Mouse (Mus musculus) left cerebral cortex, postnatal 10 days (tissue): ENCODE results near the gene Gm13290. TPM values are rescaled to one million over a fixed set of nuclear protein-coding genes. Genes with fewer than 3 reads are reported as not detected.
"Not testable (repeated sequence)": the region's sequence is repeated elsewhere in the genome, so short reads cannot be mapped to it uniquely, and the experiment has no call there.

Experiments
- DNase-seq, 2 experiments: peaks; one replicate each; pipeline ENCODE4 v3.0.0; 2021 to 2022; ENCODE audit warnings: low spot score in 2 of 2, mixed read lengths in 1 of 2; ENCODE audit errors: extremely low spot score in 1 of 2
- intact Hi-C: fragments of 180-260 bp; cut with DNase I; formaldehyde crosslinking; loops from one replicate; pipeline ENCODE4 v1.15.1; 2025
- total RNA-seq, 2 experiments: library from RNA; stranded (reverse); gene quantifications; 2 replicates each; pipeline ENCODE4 v1.2.3; 2021

Gene Gm13290
- total RNA-seq = not detected

DNA sequence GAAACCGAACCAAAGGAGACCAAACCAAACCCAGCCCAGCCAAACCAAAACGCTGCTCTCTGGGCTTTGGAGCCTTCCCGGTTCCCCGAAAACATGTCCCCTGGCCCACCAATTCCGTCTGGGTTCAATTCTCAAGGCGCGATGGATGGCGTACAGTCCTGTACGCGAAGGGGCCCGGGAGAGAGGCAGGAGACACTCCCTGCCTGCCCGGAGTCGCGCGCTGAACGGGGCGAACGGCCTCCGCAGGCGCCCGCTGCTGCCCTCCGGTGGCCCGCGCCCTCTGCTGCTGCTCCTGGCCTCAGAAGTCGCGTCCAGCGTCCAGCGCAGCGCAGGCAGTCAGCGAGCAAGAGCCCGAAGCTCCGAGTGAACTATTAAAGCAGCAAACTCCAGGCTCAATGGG lies at the start of gene Gm13290:
Gene Gm13290 (plus strand): TSS at position 301 of the 400 bp plus-strand sequence.
- not testable (repeated sequence) for DNase-seq

DNA sequence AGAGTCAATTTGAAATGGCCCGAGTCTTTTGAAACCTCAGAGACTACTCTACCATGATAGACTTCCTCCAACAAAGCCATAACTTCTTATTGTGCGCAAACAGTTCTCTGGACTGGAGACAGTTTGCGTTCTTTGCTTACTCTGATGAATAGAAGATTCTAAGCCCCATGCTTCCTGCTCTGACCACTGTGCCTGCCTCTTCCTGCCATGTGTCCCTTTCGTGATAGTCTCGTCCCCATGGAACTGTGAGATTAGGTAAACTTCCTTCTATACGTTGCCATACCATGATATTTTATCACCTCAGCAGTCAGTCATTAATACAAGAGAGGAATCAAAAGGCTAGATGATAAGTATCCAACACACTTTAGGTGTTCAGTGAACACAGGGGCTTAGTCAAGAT lies 46.9 kb upstream of the Gm13290 start:
- DNase-seq = no peak
- intact Hi-C loops = no loop called here

More for the DNA sequence above, at the start of gene Gm13290:
- intact Hi-C loops = not testable (repeated sequence)

DNA sequence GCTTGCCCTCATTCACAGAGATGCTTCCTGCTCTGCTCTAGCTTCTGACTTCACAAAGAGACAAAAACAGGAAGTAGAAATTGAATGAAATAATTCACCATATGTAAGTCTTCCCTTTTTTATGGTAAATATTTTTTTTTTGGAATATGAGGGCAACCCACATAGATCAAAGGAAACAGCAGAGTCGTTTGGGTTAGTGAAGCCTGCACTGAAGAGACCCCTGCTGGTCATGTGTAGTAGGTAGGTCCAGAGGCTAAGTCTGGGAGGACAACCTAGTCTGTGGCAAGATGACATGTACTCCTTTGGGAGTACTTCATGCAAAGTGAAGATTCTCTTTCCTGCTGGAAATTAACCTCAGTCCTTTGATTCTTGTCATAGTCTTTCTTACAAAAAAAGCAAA lies 46.3 kb upstream of the Gm13290 start:
- intact Hi-C loops = no loop called here
- peak in 1 of 2 experiments; percentile 32 for DNase-seq

DNA sequence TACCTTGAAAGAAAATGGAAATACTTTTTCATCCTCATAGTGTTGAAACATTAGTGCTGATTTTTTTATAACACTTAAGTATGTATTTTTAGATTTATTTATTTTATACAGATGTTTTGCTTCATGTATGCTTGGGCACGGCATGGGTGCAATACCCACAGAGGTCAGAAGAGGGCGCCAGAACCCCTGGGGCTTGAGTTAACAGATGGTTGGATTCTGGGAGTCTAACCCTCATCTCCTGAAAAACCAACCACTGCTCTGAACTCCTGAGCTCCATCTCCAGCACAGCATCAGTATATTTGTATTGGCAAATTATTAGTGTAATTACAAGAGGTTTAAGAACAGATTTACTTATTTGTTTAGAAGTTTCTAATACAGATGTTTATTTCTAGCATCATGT lies 35.2 kb upstream of the Gm13290 start:
- intact Hi-C loops = loop anchor here (5.0 kb wide), 1 partner anchor 41 kb away; no protein-coding TSS in a partner anchor
- DNase-seq = peak in 1 of 2 experiments; percentile 57

DNA sequence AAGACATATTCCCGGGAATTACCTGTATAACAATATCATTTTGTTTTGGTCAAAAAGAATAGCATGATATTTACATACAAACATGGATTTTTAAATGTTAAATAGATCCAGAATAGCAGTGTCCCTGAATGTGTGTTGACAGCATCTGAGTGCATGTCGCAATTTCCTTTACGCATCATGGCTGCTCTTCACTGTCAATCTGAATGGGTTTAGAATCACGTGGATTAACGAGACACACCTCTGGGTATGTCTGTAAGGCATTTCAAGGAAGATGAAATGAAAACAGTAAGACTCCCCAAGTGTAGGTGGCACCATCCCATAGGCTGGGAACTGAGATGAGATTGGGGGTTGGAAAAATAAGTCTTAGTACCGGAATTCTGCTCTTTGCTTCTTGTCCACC lies 34.6 kb upstream of the Gm13290 start:
- intact Hi-C loops = loop anchor here (5.0 kb wide), 1 partner anchor 42 kb away; no protein-coding TSS in a partner anchor

DNA sequence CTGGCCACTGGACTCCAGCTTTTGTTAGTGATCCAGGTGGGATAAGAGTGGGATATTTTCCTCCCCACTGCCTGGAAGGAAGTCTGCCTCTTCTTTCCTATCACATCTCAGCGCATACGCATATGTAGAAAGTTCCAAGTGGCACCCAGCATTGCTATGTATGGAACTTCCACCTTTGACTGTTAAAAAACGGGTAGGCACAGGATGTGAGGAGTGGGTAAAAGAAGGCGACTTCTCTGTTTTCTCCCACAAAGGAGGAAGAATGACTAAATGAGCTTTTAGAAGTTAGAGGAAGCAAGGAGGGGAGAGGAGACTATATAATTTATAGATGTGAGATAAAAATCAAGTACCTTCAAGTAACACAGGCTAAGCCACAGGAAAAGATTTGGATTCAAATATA lies 32.2 kb upstream of the Gm13290 start:
- intact Hi-C loops = no loop called here
- DNase-seq = no peak

More for the DNA sequence above, 34.6 kb upstream of the Gm13290 start:
- no peak for DNase-seq

DNA sequence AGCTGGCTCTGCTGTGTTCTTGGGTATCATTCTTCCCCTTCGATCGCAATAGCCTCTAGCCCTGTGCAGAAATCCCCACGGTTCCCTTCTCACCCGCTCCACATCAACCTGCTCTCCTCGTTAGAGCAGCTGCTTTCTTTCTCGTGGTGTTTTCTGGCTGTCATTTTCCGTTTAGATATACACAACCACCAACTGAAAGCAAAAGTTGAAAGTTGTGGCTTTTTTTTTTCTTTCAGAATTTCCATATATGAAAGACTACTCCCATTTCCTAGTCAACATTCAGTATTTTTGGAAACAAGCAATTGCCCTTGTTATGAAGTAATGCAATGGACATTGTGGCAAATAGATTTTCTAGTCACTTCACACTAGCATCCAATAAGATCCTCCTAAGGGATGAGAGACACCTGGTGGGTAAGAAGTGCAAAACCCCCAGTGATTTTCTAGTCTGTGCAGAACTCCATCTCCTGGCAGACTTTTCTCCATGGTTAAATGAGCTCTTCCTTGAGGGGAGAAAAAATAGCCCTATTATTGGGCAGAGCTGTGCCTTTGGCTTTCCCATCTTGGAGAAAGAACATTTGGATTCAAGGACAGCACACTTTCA lies 30.8 kb upstream of the Gm13290 start:
- intact Hi-C loops = no loop called here
- DNase-seq = no peak

DNA sequence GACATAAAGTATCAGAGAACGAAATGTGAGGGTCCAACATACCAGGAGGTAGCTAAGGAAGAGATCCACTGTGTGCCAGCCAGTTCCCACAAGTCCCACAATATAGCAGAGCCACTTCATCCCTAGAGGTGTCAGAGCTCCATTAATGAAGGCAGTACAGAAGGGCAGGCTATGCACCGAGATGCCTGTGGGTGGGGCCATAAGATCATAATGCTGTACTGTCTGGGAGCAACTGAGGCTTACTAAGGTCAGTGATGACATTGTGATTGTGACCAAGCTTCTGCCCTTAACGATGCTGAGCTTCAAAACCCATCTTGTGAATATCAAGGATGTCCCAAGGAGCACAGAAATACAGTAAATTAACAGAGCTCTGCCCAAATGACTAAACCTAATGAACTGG lies 29.4 kb upstream of the Gm13290 start:
- intact Hi-C loops = no loop called here
- no peak for DNase-seq

DNA sequence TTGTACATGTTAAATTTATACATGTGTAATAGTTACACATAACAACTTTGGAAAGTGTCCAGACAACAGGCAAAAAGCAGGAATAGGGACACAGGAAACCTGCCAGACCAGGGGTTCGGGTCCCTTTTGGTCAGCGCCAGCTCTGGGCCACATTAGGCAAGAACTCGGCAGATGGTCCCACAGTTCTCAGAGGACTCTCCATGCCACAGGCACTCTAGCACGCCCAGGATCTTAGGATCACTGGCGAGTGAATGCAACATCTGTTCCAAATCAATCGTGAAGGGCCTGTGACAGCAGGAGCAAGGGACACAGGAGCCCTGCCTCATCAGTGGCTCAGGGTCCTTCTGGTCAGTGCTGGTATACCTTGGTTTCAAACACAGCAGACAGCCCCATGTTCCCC lies 23.7 kb upstream of the Gm13290 start:
- intact Hi-C loops = no loop called here
- no peak for DNase-seq

DNA sequence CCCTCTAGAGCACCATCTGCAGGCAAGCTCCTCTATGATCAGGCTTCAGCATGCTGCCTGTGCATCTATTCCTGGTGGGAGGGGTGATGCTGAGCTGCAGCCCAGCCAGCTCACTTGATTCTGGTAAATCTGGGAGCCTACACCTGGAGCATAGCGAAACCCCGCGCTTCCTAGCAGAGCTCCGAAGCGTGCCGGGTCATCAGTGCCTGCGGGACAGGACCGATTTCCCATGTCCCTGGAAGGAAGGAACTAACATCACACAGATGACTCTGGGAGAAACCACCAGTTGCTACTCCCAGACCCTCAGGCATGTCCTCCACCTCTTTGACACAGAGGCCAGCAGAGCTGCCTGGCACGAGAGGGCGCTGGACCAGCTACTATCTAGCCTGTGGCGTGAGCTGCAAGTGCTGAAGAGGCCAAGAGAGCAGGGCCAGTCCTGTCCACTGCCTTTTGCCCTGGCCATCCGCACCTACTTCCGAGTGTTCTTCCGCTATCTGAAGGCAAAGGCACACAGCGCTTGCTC lies 18.8 kb upstream of the Gm13290 start, which contains the start of gene Gm13271:
Gene Gm13271 (plus strand): TSS at position 51 of the 523 bp plus-strand sequence.
- DNase-seq = peak; percentile 68 to 75

DNA sequence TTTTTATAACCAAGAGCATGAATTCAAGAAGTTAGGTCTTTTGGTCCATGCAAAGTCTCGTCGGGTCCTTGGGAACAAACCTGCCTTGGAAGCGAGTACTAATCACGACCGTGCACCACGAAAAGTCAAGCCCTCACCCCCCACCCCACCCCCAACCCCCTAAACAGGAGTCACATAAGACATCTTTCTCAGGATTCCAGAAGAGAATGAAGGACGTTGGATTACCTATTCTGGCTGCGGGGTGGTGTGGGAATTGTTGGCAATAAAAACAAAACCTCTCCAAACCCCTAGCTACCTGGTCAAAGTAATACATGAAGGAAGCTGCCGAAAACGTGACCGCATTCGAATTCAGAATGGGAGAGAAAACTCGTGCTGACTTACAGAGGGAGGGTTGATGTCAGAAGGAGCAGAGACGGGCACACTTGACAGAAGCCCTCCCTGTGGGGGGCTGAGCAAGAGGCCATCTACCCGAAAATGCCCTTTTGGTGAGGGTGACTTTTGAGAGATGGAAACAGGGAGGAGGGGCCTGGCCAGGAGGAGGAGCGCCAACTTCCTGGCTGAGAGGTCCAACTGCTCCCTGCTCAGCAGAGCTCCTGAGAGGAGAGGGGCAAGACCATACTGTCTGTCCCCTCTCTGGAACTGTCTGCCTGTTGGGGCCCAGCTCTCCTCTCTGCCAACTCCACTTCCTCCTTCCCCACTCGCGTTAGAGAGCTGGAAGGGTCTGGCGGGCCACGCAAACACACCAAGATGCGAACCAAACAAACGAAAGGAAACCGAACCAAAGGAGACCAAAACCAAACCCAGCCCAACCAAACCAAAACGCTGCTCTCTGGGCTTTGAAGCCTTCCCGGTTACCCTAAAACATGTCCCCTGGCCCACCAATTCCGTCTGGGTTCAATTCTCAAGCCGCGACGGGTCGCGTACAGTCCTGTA lies 16.8 kb upstream of the Gm13290 start:
- DNase-seq, intact Hi-C loops: not testable (repeated sequence)

More for the DNA sequence above, 18.8 kb upstream of the Gm13290 start, which contains the start of gene Gm13271:
- intact Hi-C loops = not testable (repeated sequence)

DNA sequence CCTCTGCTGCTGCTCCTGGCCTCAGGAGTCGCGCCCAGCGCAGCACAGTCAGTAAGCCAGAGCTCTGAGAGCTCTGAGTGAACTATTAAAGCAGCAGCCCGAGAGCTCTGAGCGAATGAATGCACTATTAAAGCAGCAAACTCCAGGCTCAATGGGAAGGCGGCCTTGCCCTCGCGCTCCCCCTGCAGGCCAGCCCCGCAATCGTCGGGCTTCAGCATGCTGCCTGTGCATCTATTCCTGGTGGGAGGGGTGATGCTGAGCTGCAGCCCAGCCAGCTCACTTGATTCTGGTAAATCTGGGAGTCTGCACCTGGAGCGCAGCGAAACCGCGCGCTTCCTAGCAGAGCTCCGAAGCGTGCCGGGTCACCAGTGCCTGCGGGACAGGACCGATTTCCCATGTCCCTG lies 16.0 kb upstream of the Gm13290 start:
- DNase-seq = peak; percentile 82 to 87
- intact Hi-C loops = not testable (repeated sequence)

DNA sequence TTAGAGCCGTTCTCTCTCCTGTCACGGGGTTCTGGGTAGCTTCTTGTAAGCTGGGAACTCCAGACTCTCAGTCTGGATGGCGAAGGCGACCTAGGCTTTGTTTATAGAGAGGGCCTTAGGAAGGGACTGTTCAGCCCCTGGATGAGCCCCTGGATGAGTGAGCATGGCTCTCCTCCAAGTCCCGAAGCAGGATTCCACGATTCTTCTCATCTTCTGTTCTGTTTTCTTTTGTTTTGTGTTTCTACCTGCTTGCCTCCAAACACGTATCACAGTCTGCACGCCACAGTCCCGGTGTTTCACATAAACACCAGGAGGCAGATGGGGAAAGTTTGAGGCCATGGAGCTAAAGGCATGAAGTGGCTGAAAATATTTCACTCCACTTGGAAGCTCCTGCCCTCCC lies 14.9 kb upstream of the Gm13290 start:
- intact Hi-C loops, DNase-seq: not testable (repeated sequence)

DNA sequence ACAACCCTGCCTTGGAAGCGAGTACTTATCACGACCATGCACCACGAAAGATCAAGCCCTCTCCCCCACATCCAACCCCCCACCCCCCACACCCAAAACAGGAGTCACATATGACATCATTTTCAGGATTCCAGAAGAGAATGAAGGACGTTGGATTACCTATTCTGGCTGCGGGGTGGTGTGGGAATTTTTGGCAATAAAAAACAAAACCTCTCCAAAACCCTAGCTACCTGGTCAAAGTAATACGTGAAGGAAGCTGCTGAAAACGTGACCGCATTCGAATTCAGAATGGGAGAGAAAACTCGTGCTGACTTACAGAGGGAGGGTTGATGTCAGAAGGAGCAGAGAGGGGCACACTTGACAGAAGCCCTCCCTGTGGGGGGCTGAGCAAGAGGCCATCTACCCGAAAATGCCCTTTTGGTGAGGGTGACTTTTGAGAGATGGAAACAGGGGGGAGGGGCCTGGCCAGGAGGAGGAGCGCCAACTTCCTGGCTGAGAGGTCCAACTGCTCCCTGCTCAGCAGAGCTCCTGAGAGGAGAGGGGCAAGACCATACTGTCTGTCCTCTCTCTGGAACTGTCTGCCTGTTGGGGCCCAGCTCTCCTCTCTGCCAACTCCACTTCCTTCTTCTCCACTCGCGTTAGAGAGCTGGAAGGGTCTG lies 13.9 kb upstream of the Gm13290 start, which contains the start of gene Gm13283:
Gene Gm13283 (plus strand): TSS at position 510 of the 659 bp plus-strand sequence.
- intact Hi-C loops, DNase-seq: not testable (repeated sequence)

DNA sequence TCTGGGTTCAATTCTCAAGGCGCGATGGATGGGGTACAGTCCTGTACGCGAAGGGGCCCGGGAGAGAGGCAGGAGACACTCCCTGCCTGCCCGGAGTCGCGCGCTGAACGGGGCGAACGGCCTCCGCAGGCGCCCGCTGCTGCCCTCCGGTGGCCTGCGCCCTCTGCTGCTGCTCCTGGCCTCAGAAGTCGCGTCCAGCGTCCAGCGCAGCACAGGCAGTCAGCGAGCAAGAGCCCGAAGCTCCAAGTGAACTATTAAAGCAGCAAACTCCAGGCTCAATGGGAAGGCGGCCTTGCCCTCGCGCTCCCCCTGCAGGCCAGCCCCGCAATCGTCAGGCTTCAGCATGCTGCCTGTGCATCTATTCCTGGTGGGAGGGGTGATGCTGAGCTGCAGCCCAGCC lies 13.2 kb upstream of the Gm13290 start:
- peak in 1 of 2 experiments; percentile 80 for DNase-seq
- intact Hi-C loops = not testable (repeated sequence)

DNA sequence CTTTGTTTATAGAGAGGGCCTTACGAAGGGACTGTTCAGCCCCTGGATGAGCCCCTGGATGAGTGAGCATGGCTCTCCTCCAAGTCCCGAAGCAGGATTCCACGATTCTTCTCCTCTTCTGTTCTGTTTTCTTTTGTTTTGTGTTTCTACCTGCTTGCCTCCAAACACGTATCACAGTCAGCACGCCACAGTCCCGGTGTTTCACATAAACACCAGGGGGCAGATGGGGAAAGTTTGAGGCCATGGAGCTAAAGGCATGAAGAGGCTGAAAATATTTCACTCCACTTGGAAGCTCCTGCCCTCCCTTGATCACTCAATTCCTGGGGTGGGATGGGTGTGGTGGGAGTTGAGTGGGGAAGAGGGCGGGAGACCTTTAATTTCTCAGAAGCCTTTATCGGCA lies 11.9 kb upstream of the Gm13290 start:
- peak; percentile 71 to 80 for DNase-seq
- intact Hi-C loops = not testable (repeated sequence)

DNA sequence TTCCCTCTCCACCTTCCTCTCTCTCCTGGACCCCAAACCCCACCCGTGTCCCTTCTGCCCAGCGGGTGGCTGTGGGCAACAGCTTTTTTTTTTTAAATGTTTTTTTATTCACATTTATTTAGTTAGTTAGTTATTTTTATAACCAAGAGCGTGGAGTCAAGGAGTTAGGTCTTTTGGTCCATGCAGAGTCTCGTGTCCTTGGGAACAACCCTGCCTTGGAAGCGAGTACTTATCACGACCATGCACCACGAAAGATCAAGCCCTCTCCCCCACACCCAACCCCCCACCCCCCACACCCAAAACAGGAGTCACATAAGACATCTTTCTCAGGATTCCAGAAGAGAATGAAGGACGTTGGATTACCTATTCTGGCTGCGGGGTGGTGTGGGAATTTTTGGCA lies 11.3 kb upstream of the Gm13290 start:
- DNase-seq, intact Hi-C loops: not testable (repeated sequence)

DNA sequence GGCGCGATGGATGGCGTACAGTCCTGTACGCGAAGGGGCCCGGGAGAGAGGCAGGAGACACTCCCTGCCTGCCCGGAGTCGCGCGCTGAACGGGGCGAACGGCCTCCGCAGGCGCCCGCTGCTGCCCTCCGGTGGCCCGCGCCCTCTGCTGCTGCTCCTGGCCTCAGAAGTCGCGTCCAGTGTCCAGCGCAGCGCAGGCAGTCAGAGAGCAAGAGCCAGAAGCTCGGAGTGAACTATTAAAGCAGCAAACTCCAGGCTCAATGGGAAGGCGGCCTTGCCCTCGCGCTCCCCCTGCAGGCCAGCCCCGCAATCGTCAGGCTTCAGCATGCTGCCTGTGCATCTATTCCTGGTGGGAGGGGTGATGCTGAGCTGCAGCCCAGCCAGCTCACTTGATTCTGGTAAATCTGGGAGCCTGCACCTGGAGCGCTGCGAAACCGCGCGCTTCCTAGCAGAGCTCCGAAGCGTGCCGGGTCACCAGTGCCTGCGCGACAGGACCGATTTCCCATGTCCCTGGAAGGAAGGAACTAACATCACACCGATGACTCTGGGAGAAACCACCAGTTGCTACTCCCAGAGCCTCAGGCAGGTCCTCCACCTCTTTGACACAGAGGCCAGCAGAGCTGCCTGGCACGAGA lies 10.1 kb upstream of the Gm13290 start:
- DNase-seq = peak in 1 of 2 experiments; percentile 61
- intact Hi-C loops = not testable (repeated sequence)
